Mouse (Mus musculus) right cerebral cortex, postnatal 10 days (tissue): ENCODE results near the gene Clspn.

ENCODE experiments used
- DNase-seq, 2 experiments: peaks; one replicate each; pipeline ENCODE4 v3.0.0; 2021; ENCODE audit warnings: low spot score in 2 of 2

Gene Clspn

GRCm38 (mm10) chr4:126563798-126564197 lies 7.1 kb downstream of the Clspn start:
- no peak for DNase-seq

- DNase-seq: no peak
These were observed 10.5 kb downstream of the Clspn start for GRCm38 (mm10) chr4:126567243-126567642.

- DNase-seq: no peak
These were observed 13.0 kb downstream of the Clspn start for GRCm38 (mm10) chr4:126569783-126570182.

- peak; percentile 43 to 62 for DNase-seq
These were observed 19.5 kb downstream of the Clspn start for GRCm38 (mm10) chr4:126576281-126576680.

- DNase-seq: no peak
These were observed 21.2 kb downstream of the Clspn start for GRCm38 (mm10) chr4:126577920-126578319.

GRCm38 (mm10) chr4:126579077-126579476 lies 22.3 kb downstream of the Clspn start:
- no peak for DNase-seq

GRCm38 (mm10) chr4:126585739-126586138 lies 29.0 kb downstream of the Clspn start:
- DNase-seq: no peak

GRCm38 (mm10) chr4:126592039-126592438 lies 35.3 kb downstream of the Clspn start:
- no peak for DNase-seq

- DNase-seq: peak; percentile 57 to 75
These were observed 43.4 kb downstream of the Clspn start for GRCm38 (mm10) chr4:126599971-126600754.

GRCm38 (mm10) chr4:126601597-126602444 lies 45.1 kb downstream of the Clspn start:
- DNase-seq: peak; percentile 53 to 55

- no peak for DNase-seq
These were observed 45.7 kb downstream of the Clspn start for GRCm38 (mm10) chr4:126602445-126602762.

- DNase-seq: no peak
These were observed 47.4 kb downstream of the Clspn start for GRCm38 (mm10) chr4:126604141-126604540.

- DNase-seq: no peak
These were observed 49.0 kb downstream of the Clspn start for GRCm38 (mm10) chr4:126605751-126606150.

GRCm38 (mm10) chr4:126609606-126610181 lies 53.0 kb downstream of the Clspn start, which contains the start of gene 5730409E04Rik:
Gene 5730409E04Rik, plus strand, starts transcription at chr4:126609818.
- peak; percentile 88 to 91 for DNase-seq

- DNase-seq: peak; percentile 39 to 52
These were observed 55.3 kb downstream of the Clspn start for GRCm38 (mm10) chr4:126611991-126612390.

- no peak for DNase-seq
These were observed 59.6 kb downstream of the Clspn start for GRCm38 (mm10) chr4:126616312-126616711.

- no peak for DNase-seq
These were observed 63.1 kb downstream of the Clspn start for GRCm38 (mm10) chr4:126619691-126620330.

GRCm38 (mm10) chr4:126620349-126620874 lies 63.7 kb downstream of the Clspn start:
- no peak for DNase-seq

GRCm38 (mm10) chr4:126627021-126627681 lies 70.4 kb downstream of the Clspn start:
- DNase-seq: no peak

- DNase-seq: no peak
These were observed 75.2 kb downstream of the Clspn start for GRCm38 (mm10) chr4:126631922-126632321.

GRCm38 (mm10) chr4:126632668-126633067 lies 75.9 kb downstream of the Clspn start:
- DNase-seq: no peak
